Mouse (Mus musculus): ENCODE data around the gene Samd3. TPM values are rescaled to one million over a fixed set of nuclear protein-coding genes. Genes with fewer than 3 reads are reported as not detected.

Gene Samd3
- polyA plus RNA-seq, 1 experiment: 0.09 TPM

- no peak for DNase-seq (ENCODE audit: low read depth)
Measured at GRCm38 (mm10) chr10:26303485-26303884, 74.0 kb downstream of the Samd3 start.

GRCm38 (mm10) chr10:26314327-26314726, 84.8 kb downstream of the Samd3 start:
- no peak for DNase-seq (ENCODE audit: low read depth)

- no peak for DNase-seq (ENCODE audit: low read depth)
Measured at GRCm38 (mm10) chr10:26320679-26321078, 91.2 kb downstream of the Samd3 start.

Other genes starting within 250 kb of the Samd3 start
- gene Gm9767, start 151.5 kb upstream of the Samd3 start, polyA plus RNA-seq (2012; rRNA removed): not detected in 2 replicates
- 0.81 and 0.89 TPM in 2 replicates for gene Tmem200a, start 150.7 kb upstream of the Samd3 start, polyA plus RNA-seq (2012; rRNA removed)
- 6.5 and 10.0 TPM in 2 replicates for gene L3mbtl3, start 146.3 kb downstream of the Samd3 start, polyA plus RNA-seq (2012; rRNA removed)